Mouse (Mus musculus) liver, embryonic 11.5 days (tissue): ENCODE results near the gene Sptbn4. TPM values are rescaled to one million over a fixed set of nuclear protein-coding genes. Genes with fewer than 3 reads are reported as not detected.

Experiments used
- ATAC-seq: fragments of 200-750 bp; cut with Nextera tagmentation; replicated peaks from 2 replicates; pipeline ENCODE4 v1.8.0; 2017; ENCODE audit warnings: moderate number of reproducible peaks, mild to moderate bottlenecking, moderate TSS enrichment, moderate library complexity; ENCODE audit not compliant: low FRiP score
- DNase-seq: peaks from one replicate; pipeline ENCODE4 v3.0.0-alpha.2; 2017; ENCODE audit warnings: low spot score
- H3K27ac ChIP-seq: fragments of 300-500 bp; sonication (generic); 2 replicates; pipeline ENCODE4 v1.5.1; 2014; ENCODE audit warnings: mild to moderate bottlenecking, low read depth, low read length, control low read depth
- H3K27me3 ChIP-seq: fragments of 300-500 bp; sonication (generic); replicated peaks from 2 replicates; pipeline ENCODE4 v1.6.1; 2014; ENCODE audit warnings: low read length, mixed read lengths; ENCODE audit not compliant: control insufficient read depth, insufficient read depth
- H3K36me3 ChIP-seq: fragments of 300-500 bp; sonication (generic); 2 replicates; pipeline ENCODE4 v1.6.1; 2014; ENCODE audit warnings: mild to moderate bottlenecking, low read length, moderate library complexity, mixed read lengths; ENCODE audit not compliant: control insufficient read depth, insufficient read depth
- H3K4me1 ChIP-seq: fragments of 300-500 bp; sonication (generic); replicated peaks from 2 replicates; pipeline ENCODE4 v1.6.1; 2014; ENCODE audit warnings: low read length, mixed read lengths; ENCODE audit not compliant: control insufficient read depth, insufficient read depth
- H3K4me2 ChIP-seq: fragments of 300-500 bp; sonication (generic); 2 replicates; pipeline ENCODE4 v1.6.1; 2014; ENCODE audit warnings: mild to moderate bottlenecking, control low read depth, moderate library complexity
- H3K4me3 ChIP-seq: fragments of 300-500 bp; sonication (generic); 2 replicates; pipeline ENCODE4 v1.5.1; 2014; ENCODE audit warnings: low read depth, low read length, control low read depth
- H3K9ac ChIP-seq: fragments of 300-500 bp; sonication (generic); 2 replicates; pipeline ENCODE4 v1.6.1; 2014; ENCODE audit warnings: low read depth, low read length, control low read depth
- H3K9me3 ChIP-seq: fragments of 300-500 bp; sonication (generic); 2 replicates; pipeline ENCODE4 v1.6.1; 2016; ENCODE audit warnings: low read length, inconsistent platforms, mixed read lengths; ENCODE audit not compliant: control insufficient read depth
- WGBS: fragments of 180-500 bp; shearing (Covaris S2); extraction: QIAGEN DNeasy Blood & Tissue Kit; methylation state at CpG from one replicate; pipeline ENCODE4 v1.1.7; 2014; 5-methylcytosine and 5-hydroxymethylcytosine counted together
- polyA plus RNA-seq: library from polyadenylated mRNA; unstranded; fragments of >200 nt; fragmentation: Nextera tagmentation; extraction: Ambion mirVana; gene quantifications from 2 replicates; pipeline ENCODE4 v1.2.1, GENCODE M21; 2014

Sptbn4 gene
- polyA plus RNA-seq, 1 experiment from 2014 or later = 0.19 TPM

GRCm38 (mm10) chr7:27449256-27449862, 1.9 kb upstream of the Sptbn4 start:
- Histone ChIP-seq H3K27me3 (peaks cover 27% of the 10 kb centered on the region), H3K4me1 (peaks cover 31% of the 10 kb centered on the region), H3K27ac (peak overlapping the region; percentile 94), H3K9ac (peak overlapping the region; percentile 69), H3K9me3 (no peaks in the 10 kb centered on the region), H3K4me2 (peak overlapping the region; percentile 89), H3K4me3 (peak overlapping the region; percentile 84), H3K36me3 (no peaks in the 10 kb centered on the region)
- WGBS = 42% methylated on average over 10 of the region's 10 CpGs
- DNase-seq (peak; percentile 48), ATAC-seq (no peak)

GRCm38 (mm10) chr7:27448421-27449206, 1.1 kb upstream of the Sptbn4 start:
- ATAC-seq = peak; percentile 76
- H3K4me3 ChIP-seq = peak overlapping the region; percentile 84
- WGBS = 33% methylated on average over 15 of the region's 15 CpGs
- H3K9me3 ChIP-seq = no peaks in the 10 kb centered on the region
- no peaks in the 10 kb centered on the region for H3K36me3 ChIP-seq
- H3K27ac ChIP-seq = peak overlapping the region; percentile 94
- peak; percentile 64 for DNase-seq
- H3K9ac ChIP-seq = peak overlapping the region; percentile 94
- H3K4me1 ChIP-seq = peaks cover 29% of the 10 kb centered on the region
- H3K27me3 ChIP-seq = peaks cover 30% of the 10 kb centered on the region
- H3K4me2 ChIP-seq = peak overlapping the region; percentile 89

- H3K4me3 ChIP-seq = peak overlapping the region; percentile 84
- DNase-seq = no peak
- H3K4me2 ChIP-seq = peak overlapping the region; percentile 93
- H3K27ac ChIP-seq = no peak overlapping the region
- peaks cover 30% of the 10 kb centered on the region for H3K27me3 ChIP-seq
- 11% methylated on average over 45 of the region's 53 CpGs for WGBS
- H3K36me3 ChIP-seq = no peaks in the 10 kb centered on the region
- H3K9ac ChIP-seq = peak overlapping the region; percentile 52
- H3K4me1 ChIP-seq = peaks cover 23% of the 10 kb centered on the region
- no peaks in the 10 kb centered on the region for H3K9me3 ChIP-seq
- no peak; the same call in 1 of the 2 replicates for ATAC-seq
Observed at GRCm38 (mm10) chr7:27446521-27447418, 716 bp downstream of the Sptbn4 start.

GRCm38 (mm10) chr7:27446051-27446450, 1.4 kb downstream of the Sptbn4 start:
- H3K9me3 ChIP-seq = no peaks in the 10 kb centered on the region
- H3K27ac ChIP-seq = no peak overlapping the region
- ATAC-seq = no peak
- peaks cover 30% of the 10 kb centered on the region for H3K27me3 ChIP-seq
- peak overlapping the region; percentile 93 for H3K4me2 ChIP-seq
- no peaks in the 10 kb centered on the region for H3K36me3 ChIP-seq
- peak overlapping the region; percentile 52 for H3K9ac ChIP-seq
- DNase-seq = no peak
- peak overlapping the region; percentile 57 for H3K4me3 ChIP-seq
- H3K4me1 ChIP-seq = peaks cover 19% of the 10 kb centered on the region
- WGBS = 8% methylated on average over 14 of the region's 18 CpGs

GRCm38 (mm10) chr7:27440014-27440413, 7.5 kb downstream of the Sptbn4 start:
- ATAC-seq = no peak
- Histone ChIP-seq H3K4me1 (no peaks in the 10 kb centered on the region), H3K4me3 (no peak overlapping the region), H3K36me3 (no peaks in the 10 kb centered on the region), H3K27me3 (peaks cover 15% of the 10 kb centered on the region), H3K27ac (no peak overlapping the region), H3K4me2 (no peak overlapping the region), H3K9ac (no peak overlapping the region), H3K9me3 (no peaks in the 10 kb centered on the region)
- 72% methylated on average over 4 of the region's 4 CpGs for WGBS
- no peak for DNase-seq

GRCm38 (mm10) chr7:27437544-27437943, 9.9 kb downstream of the Sptbn4 start:
- Histone ChIP-seq H3K27ac (no peak overlapping the region), H3K36me3 (no peaks in the 10 kb centered on the region), H3K9me3 (no peaks in the 10 kb centered on the region), H3K4me1 (peaks cover 2% of the 10 kb centered on the region; the same call in 1 of the 2 replicates), H3K9ac (no peak overlapping the region), H3K4me3 (no peak overlapping the region), H3K4me2 (no peak overlapping the region), H3K27me3 (peaks cover 29% of the 10 kb centered on the region)
- ATAC-seq = 0 out of 2 replicates have a peak, but pooled peaks have one; percentile 31
- 47% methylated on average over 5 of the region's 5 CpGs for WGBS
- no peak for DNase-seq

GRCm38 (mm10) chr7:27433794-27434193, 13.7 kb downstream of the Sptbn4 start:
- Histone ChIP-seq H3K36me3 (no peaks in the 10 kb centered on the region), H3K4me2 (peak overlapping the region; percentile 17; the same call in 1 of the 2 replicates), H3K27me3 (peaks cover 33% of the 10 kb centered on the region), H3K4me1 (peaks cover 2% of the 10 kb centered on the region; the same call in 1 of the 2 replicates), H3K4me3 (no peak overlapping the region), H3K9me3 (peaks cover 5% of the 10 kb centered on the region; the same call in 1 of the 2 replicates), H3K27ac (no peak overlapping the region), H3K9ac (no peak overlapping the region)
- no peak for DNase-seq
- WGBS = 6% methylated on average over 10 of the region's 10 CpGs
- ATAC-seq = peak; percentile 58

- WGBS = 21% methylated on average over 10 of the region's 10 CpGs
- peaks cover 33% of the 10 kb centered on the region for H3K27me3 ChIP-seq
- peak overlapping the region; percentile 17; the same call in 1 of the 2 replicates for H3K4me2 ChIP-seq
- H3K27ac ChIP-seq = no peak overlapping the region
- no peaks in the 10 kb centered on the region for H3K36me3 ChIP-seq
- no peak overlapping the region for H3K4me3 ChIP-seq
- no peak overlapping the region for H3K9ac ChIP-seq
- peak; percentile 18 for ATAC-seq
- peaks cover 2% of the 10 kb centered on the region; the same call in 1 of the 2 replicates for H3K4me1 ChIP-seq
- peaks cover 5% of the 10 kb centered on the region; the same call in 1 of the 2 replicates for H3K9me3 ChIP-seq
- DNase-seq = no peak
Observed at GRCm38 (mm10) chr7:27433349-27433748, 14.1 kb downstream of the Sptbn4 start.
